Mouse (Mus musculus) midbrain, embryonic 12.5 days (tissue): Measurements from ENCODE around the gene Gm21773. TPM values are rescaled to one million over a fixed set of nuclear protein-coding genes. Genes with fewer than 3 reads are reported as not detected.
"Not testable (repeated sequence)": the region's sequence is repeated elsewhere in the genome, so short reads cannot be mapped to it uniquely, and the experiment has no call there.

Experiments
- ATAC-seq: fragments of 200-750 bp; cut with Nextera tagmentation; 2 replicates; pipeline ENCODE4 v1.8.0; 2017; ENCODE audit warnings: low read depth, moderate TSS enrichment, moderate library complexity; ENCODE audit not compliant: low FRiP score
- H3K27ac ChIP-seq: fragments of 300-500 bp; sonication (generic); replicated peaks from 2 replicates; pipeline ENCODE4 v1.5.1; 2016; ENCODE audit warnings: mild to moderate bottlenecking
- H3K27me3 ChIP-seq: fragments of 300-500 bp; sonication (generic); 2 replicates; pipeline ENCODE4 v1.6.1; 2016; ENCODE audit warnings: mild to moderate bottlenecking
- H3K36me3 ChIP-seq: fragments of 300-500 bp; sonication (generic); 2 replicates; pipeline ENCODE4 v1.6.1; 2016
- H3K4me1 ChIP-seq: fragments of 300-500 bp; sonication (generic); 2 replicates; pipeline ENCODE4 v1.6.1; 2016
- H3K4me2 ChIP-seq: fragments of 300-500 bp; sonication (generic); replicated peaks from 2 replicates; pipeline ENCODE4 v1.6.1; 2016; ENCODE audit warnings: mild to moderate bottlenecking, moderate library complexity
- H3K4me3 ChIP-seq: fragments of 300-500 bp; sonication (generic); 2 replicates; pipeline ENCODE4 v1.5.1; 2016; ENCODE audit warnings: mild to moderate bottlenecking
- H3K9ac ChIP-seq: fragments of 300-500 bp; sonication (generic); replicated peaks from 2 replicates; pipeline ENCODE4 v1.6.1; 2016; ENCODE audit warnings: mild to moderate bottlenecking, moderate library complexity
- H3K9me3 ChIP-seq: fragments of 300-500 bp; sonication (generic); 2 replicates; pipeline ENCODE4 v1.6.1; 2016; ENCODE audit warnings: mild to moderate bottlenecking
- WGBS: fragments of 180-500 bp; shearing (Covaris S2); methylation state at CpG from one replicate; pipeline ENCODE4 v1.1.7; 2016; 5-methylcytosine and 5-hydroxymethylcytosine counted together
- polyA plus RNA-seq: library from polyadenylated mRNA; unstranded; fragments of >200 nt; fragmentation: Nextera tagmentation; extraction: Ambion mirVana; gene quantifications from 2 replicates; pipeline ENCODE4 v1.2.1, GENCODE M21; 2016

The Gm21773 gene
- polyA plus RNA-seq = not detected in 2 replicates

DNA sequence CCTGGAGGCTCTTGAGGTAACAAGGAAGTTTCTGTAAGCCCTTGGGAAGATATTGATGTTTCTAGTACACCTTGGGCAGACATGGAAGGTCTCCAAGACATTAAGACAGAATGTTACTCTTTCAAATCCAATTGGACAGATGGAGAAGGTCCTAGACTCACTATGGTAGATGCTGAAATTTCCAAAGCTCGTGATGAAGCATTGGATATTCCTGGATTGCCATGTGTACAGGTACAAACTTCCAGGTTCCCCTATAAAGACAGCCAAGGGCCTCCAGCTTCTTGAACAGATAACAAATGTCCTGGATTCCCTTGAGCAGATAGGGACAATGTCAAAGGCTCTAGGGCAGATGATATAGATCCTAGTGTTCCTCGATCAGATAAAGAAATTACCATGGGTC, at the start of gene Gm21773:
Gm21773 (minus strand) TSS at position 101 of the 400 bp plus-strand sequence.
- not testable (repeated sequence) for H3K27me3 ChIP-seq, H3K4me2 ChIP-seq, H3K9me3 ChIP-seq, H3K4me1 ChIP-seq, H3K9ac ChIP-seq, H3K36me3 ChIP-seq, H3K27ac ChIP-seq, H3K4me3 ChIP-seq, ATAC-seq
- WGBS = no CpG with 5 or more reads among the region's 2 CpGs
